Mouse (Mus musculus): ENCODE results near the gene Dbndd2.
A peak's percentile ranks its signal among the peaks of the same experiment; 100 is the strongest.

DNA sequence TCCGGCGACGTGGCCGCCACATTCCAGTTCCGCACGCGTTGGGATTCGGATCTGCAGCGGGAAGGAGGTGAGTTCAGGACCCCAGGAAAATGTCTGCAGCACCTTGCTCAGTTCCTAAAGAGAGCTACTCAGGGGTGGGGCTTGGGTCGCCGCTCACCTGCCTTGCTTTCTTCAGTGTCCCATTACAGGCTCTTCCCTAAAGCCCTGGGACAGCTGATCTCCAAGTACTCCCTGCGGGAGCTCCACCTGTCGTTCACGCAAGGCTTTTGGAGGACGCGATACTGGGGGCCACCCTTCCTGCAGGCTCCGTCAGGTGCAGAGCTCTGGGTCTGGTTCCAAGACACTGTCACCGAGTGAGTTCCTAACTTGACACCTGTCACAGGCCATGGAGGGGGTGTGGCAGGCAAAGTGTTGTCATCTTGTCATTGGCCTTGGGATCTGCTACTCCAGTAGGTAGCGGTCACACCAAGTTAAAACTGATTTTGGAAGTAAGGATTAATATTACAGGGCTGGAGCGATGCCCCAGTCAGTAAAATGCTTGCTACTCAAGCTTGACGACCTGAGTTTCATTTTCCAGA, 11.9 kb downstream of the Dbndd2 start:
- peak; percentile 8; the same call in 1 of the 2 replicates for TF ChIP-seq CTCF (IDR thresholded peaks at IDR 0.05)
- TF ChIP-seq EP300 (IDR thresholded peaks at IDR 0.05) = no peak
